Mouse (Mus musculus): Measurements from ENCODE around the gene Tbx3. TPM values are rescaled to one million over a fixed set of nuclear protein-coding genes. Genes with fewer than 3 reads are reported as not detected.

Tbx3 gene
- polyA plus RNA-seq, 2 experiments: 1.4 to 2.4 TPM

DNA sequence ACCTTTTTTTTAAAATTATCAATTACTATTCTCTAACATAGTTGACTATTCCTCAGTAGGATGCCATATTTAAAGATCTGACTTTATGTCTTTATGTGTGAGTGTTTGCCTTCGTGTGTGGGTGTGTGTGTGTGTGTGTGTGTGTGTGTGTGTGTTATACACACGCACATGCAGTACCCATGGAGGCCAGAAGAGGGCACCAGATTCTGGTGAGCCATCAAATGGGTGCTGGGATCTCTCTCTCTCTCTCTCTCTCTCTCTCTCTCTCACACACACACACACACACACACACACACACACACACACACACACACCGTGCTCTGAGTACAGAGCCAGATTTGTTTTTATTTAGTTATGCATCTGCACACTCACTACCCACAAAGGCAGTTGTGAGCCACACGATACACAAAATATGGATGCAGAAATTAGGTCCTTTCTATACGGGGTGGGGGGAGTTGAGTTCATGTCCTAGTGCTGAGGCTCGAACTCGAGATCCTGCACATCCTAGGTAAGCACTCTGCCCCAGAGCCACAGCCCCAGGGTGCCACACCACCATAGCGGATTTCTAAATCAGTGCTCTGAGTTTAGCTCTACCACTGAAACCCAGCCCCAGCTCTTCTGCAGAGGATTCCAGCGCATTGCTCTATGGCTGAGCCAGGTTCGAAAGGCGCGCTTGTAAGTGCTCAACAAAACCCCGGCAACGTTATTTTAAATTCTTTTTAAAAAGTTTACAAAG lies 38.5 kb downstream of the Tbx3 start:
- no peak for ATAC-seq (ENCODE audit: insufficient read depth)
- 72% methylated on average over 14 of the region's 14 CpGs for WGBS (ENCODE audit: insufficient replicate concordance)

DNA sequence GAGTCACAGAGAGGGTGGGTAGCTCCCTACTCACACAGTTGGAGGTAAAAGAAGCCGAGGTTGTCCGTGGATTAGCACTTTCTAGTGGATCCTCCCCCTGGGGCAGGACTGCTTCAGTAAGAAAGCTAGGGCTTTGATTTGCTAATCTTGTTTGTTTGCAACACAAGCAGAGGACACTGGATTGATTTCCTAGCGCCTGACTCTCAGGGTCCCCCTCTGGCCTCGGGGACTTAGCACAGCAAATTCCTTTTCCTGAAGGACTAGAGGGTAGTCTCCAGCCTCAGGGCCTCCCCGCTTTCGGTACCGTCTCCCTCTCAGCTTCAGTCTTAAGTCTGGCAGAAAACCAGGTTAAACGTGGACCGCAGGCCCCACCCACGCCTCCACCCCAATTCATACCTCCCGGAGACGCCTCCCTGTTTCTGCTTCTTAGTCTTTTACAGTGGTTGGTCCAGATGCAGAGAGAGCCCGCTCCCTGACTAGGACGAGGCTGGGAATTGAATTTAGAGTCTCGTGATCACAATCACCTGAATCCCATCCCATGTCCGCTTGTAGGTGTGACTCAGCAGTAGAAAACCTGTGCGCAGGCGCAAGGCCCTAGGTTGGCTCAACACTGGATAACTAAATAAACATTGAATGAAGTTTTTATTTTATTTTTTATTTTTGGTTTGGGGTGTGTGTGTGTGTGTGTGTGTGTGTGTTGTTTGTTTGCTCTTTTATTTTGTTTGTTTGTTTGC lies 39.5 kb downstream of the Tbx3 start:
- H3K4me1 ChIP-seq (replicated peaks; ENCODE audit: control insufficient read depth in 2 of 2, insufficient read depth in 2 of 2, low read length in 1 of 2): peaks cover 0 to 3% of the 10 kb centered on the region in 2 experiments; a peak in 1 of 4 replicates
- no peaks in the 10 kb centered on the region for H3K9me3 ChIP-seq (ENCODE audit: control insufficient read depth, low read length)
- H3K9ac ChIP-seq (replicated peaks): no peak overlapping the region
- ATAC-seq (ENCODE audit: insufficient read depth) (no peak), DNase-seq (ENCODE audit: low read depth in 3 of 3, low spot score in 3 of 3) (no peak)
- 38% methylated on average over 18 of the region's 18 CpGs for WGBS (ENCODE audit: insufficient replicate concordance)
- TF ChIP-seq EP300 (IDR thresholded peaks at IDR 0.05; ENCODE audit: low read depth): no peak
- H3K27me3 ChIP-seq (ENCODE audit: control insufficient read depth, insufficient read depth, low read length): peaks cover 13% of the 10 kb centered on the region
- H3K4me3 ChIP-seq (ENCODE audit: insufficient read depth in 1 of 2, low read depth in 2 of 2, low read length in 2 of 2): no peak overlapping the region
- no peak overlapping the region for H3K4me2 ChIP-seq (ENCODE audit: low read depth)
- no peak overlapping the region for H3K27ac ChIP-seq
- H3K36me3 ChIP-seq (replicated peaks; ENCODE audit: control insufficient read depth, insufficient read depth, low read depth): no peaks in the 10 kb centered on the region

More for the DNA sequence above, 38.5 kb downstream of the Tbx3 start:
- Histone ChIP-seq H3K36me3 (replicated peaks; ENCODE audit: control insufficient read depth, insufficient read depth, low read depth) (no peaks in the 10 kb centered on the region), H3K27ac (no peak overlapping the region), H3K9ac (replicated peaks) (no peak overlapping the region), H3K4me3 (ENCODE audit: insufficient read depth in 1 of 2, low read depth in 2 of 2, low read length in 2 of 2) (no peak overlapping the region), H3K27me3 (ENCODE audit: control insufficient read depth, insufficient read depth, low read length) (peaks cover 13% of the 10 kb centered on the region), H3K4me1 (replicated peaks; ENCODE audit: control insufficient read depth in 2 of 2, insufficient read depth in 2 of 2, low read length in 1 of 2) (peaks cover 0 to 3% of the 10 kb centered on the region in 2 experiments; a peak in 1 of 4 replicates), H3K4me2 (ENCODE audit: low read depth) (no peak overlapping the region), H3K9me3 (ENCODE audit: control insufficient read depth, low read length) (no peaks in the 10 kb centered on the region)
- DNase-seq (ENCODE audit: low read depth in 3 of 3, low spot score in 3 of 3): no peak
- TF ChIP-seq CTCF (IDR thresholded peaks at IDR 0.05; ENCODE audit: low read depth) (peak; percentile 54), EP300 (IDR thresholded peaks at IDR 0.05; ENCODE audit: low read depth) (no peak)

DNA sequence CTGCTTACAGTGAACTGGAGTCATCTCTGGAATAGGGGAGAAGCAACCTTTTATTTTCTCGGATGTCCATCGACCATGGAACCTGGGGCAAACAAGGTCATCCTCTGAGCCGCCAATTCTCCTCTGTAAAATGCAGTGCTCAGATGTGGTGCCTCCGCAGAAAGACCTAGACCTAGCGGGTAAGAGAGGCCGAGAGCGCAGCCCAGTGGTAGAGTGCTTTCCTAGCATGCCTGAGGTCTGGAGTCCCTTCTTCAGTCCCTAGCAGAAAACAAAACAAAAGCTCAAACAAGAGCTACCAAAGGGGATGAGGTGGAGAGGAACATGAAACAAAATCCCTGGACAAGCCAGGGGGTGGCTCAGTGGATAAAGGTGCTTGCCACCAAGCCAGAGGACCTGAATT lies 40.3 kb downstream of the Tbx3 start:
- Histone ChIP-seq H3K27me3 (ENCODE audit: control insufficient read depth, insufficient read depth, low read length) (peaks cover 13% of the 10 kb centered on the region), H3K4me1 (replicated peaks; ENCODE audit: control insufficient read depth in 2 of 2, insufficient read depth in 2 of 2, low read length in 1 of 2) (peaks cover 0 to 3% of the 10 kb centered on the region in 2 experiments; a peak in 1 of 4 replicates), H3K36me3 (replicated peaks; ENCODE audit: control insufficient read depth, insufficient read depth, low read depth) (no peaks in the 10 kb centered on the region), H3K4me3 (ENCODE audit: insufficient read depth in 1 of 2, low read depth in 2 of 2, low read length in 2 of 2) (no peak overlapping the region), H3K4me2 (ENCODE audit: low read depth) (no peak overlapping the region), H3K27ac (no peak overlapping the region), H3K9ac (replicated peaks) (no peak overlapping the region), H3K9me3 (ENCODE audit: control insufficient read depth, low read length) (no peaks in the 10 kb centered on the region)
- no peak for TF ChIP-seq EP300 (IDR thresholded peaks at IDR 0.05; ENCODE audit: low read depth)
- TF ChIP-seq CTCF (IDR thresholded peaks at IDR 0.05; ENCODE audit: low read depth): no peak
- ATAC-seq (ENCODE audit: insufficient read depth) (no peak), DNase-seq (ENCODE audit: low read depth in 3 of 3, low spot score in 3 of 3) (no peak)
- WGBS (ENCODE audit: insufficient replicate concordance): 48% methylated on average over 7 of the region's 7 CpGs

DNA sequence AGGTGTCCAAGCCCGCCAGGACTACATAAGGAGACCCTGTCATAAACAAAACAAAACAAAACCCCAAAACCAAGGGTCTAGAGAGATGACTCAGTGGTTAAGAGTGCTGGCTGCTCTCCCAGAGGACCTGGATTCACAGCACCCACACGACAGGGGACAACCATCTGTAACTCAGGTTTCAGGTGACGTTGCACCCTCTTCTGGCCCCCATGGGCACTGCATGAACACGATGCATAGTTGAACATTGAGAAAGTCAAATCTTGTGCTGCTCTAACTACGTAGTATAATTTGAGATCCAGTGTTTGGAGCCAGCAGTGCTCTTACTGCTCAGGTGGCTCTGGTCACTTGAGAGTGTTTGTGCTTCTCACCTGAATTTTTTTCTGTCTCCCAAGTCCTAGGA lies 41.2 kb downstream of the Tbx3 start:
- Histone ChIP-seq H3K4me3 (ENCODE audit: insufficient read depth in 1 of 2, low read depth in 2 of 2, low read length in 2 of 2) (no peak overlapping the region), H3K27me3 (ENCODE audit: control insufficient read depth, insufficient read depth, low read length) (peaks cover 6% of the 10 kb centered on the region), H3K9me3 (ENCODE audit: control insufficient read depth, low read length) (no peaks in the 10 kb centered on the region), H3K27ac (no peak overlapping the region), H3K36me3 (replicated peaks; ENCODE audit: control insufficient read depth, insufficient read depth, low read depth) (no peaks in the 10 kb centered on the region), H3K4me1 (replicated peaks; ENCODE audit: control insufficient read depth in 2 of 2, insufficient read depth in 2 of 2, low read length in 1 of 2) (peaks cover 0 to 3% of the 10 kb centered on the region in 2 experiments; a peak in 1 of 4 replicates), H3K4me2 (ENCODE audit: low read depth) (no peak overlapping the region), H3K9ac (replicated peaks) (no peak overlapping the region)
- TF ChIP-seq EP300 (IDR thresholded peaks at IDR 0.05; ENCODE audit: low read depth) (no peak), CTCF (IDR thresholded peaks at IDR 0.05; ENCODE audit: low read depth) (no peak)
- DNase-seq (ENCODE audit: low read depth in 3 of 3, low spot score in 3 of 3) (no peak), ATAC-seq (ENCODE audit: insufficient read depth) (no peak)
- WGBS (ENCODE audit: insufficient replicate concordance): 76% methylated on average over 5 of the region's 5 CpGs

DNA sequence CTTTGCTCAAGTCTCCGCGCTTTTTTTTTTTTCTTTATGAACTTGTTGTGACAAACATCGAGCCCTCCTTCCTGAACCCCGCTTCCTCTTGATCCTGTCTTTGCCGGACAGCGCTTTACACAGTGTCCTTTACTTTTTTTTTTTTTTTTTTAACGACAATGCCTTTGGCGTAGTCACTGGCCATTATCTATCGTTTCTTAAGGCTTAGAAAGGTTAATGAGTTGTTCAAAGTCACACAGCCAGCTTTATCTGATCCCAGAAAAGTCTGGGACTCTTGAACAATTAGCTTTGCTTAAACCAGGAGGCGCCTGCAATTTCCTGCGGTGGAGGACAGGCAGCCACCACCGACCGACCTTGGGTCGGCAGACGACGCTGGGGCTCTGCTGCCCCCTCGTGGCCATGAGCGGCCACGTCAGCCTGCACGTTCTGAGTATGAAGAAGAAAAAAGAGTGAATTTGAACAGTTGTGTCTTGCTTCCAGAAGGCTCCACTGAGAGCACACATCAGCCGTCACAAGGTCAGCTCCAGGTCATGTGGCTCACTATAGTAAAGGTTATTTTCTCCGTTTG lies 42.3 kb downstream of the Tbx3 start:
- Histone ChIP-seq H3K27me3 (ENCODE audit: control insufficient read depth, insufficient read depth, low read length) (no peaks in the 10 kb centered on the region), H3K4me3 (ENCODE audit: insufficient read depth in 1 of 2, low read depth in 2 of 2, low read length in 2 of 2) (no peak overlapping the region), H3K36me3 (replicated peaks; ENCODE audit: control insufficient read depth, insufficient read depth, low read depth) (no peaks in the 10 kb centered on the region), H3K9me3 (ENCODE audit: control insufficient read depth, low read length) (no peaks in the 10 kb centered on the region), H3K4me2 (ENCODE audit: low read depth) (peak overlapping the region; percentile 24; the same call in 1 of the 2 replicates), H3K27ac (no peak overlapping the region), H3K4me1 (replicated peaks; ENCODE audit: control insufficient read depth in 2 of 2, insufficient read depth in 2 of 2, low read length in 1 of 2) (peaks cover 0 to 3% of the 10 kb centered on the region in 2 experiments; a peak in 1 of 4 replicates), H3K9ac (replicated peaks) (no peak overlapping the region)
- no peak for TF ChIP-seq EP300 (IDR thresholded peaks at IDR 0.05; ENCODE audit: low read depth)
- TF ChIP-seq CTCF (IDR thresholded peaks at IDR 0.05; ENCODE audit: low read depth): peak; percentile 91
- DNase-seq (ENCODE audit: low read depth in 3 of 3, low spot score in 3 of 3): peak; percentile 9 to 17 (median 10)
- under 1% methylated on average over 22 of the region's 22 CpGs for WGBS (ENCODE audit: insufficient replicate concordance)
- no peak for ATAC-seq (ENCODE audit: insufficient read depth)

Data from liver, embryonic 14.5 days (tissue).